Mouse (Mus musculus) heart, postnatal 0 days (tissue): ENCODE measurements around the gene Nxph3.

Experiments
- CTCF ChIP-seq: IDR thresholded peaks from 2 replicates; pipeline ENCODE4 v1.5.1; 2016; ENCODE audit warnings: antibody characterized with exemption, control low read depth, low read depth
- EP300 ChIP-seq: IDR thresholded peaks from 2 replicates; pipeline ENCODE4 v1.6.1; 2016; ENCODE audit warnings: antibody characterized with exemption, low read depth

- TF ChIP-seq CTCF: no peak
- TF ChIP-seq EP300: no peak
Observed at GRCm38 (mm10) chr11:95538378-95539104, 24.2 kb upstream of the Nxph3 start.
